Mouse (Mus musculus): ENCODE results near the gene Hipk2. TPM values are rescaled to one million over a fixed set of nuclear protein-coding genes. Genes with fewer than 3 reads are reported as not detected.

Hipk2 gene
- 12.3 and 17.6 TPM in 2 replicates for total RNA-seq (2017)

GRCm38 (mm10) chr6:38876071-38876911, at the start of gene Hipk2:
Gene Hipk2, minus strand, starts transcription at chr6:38876165.
- peak; percentile 78 for ATAC-seq (ENCODE audit: extremely low read depth, insufficient number of reproducible peaks, low FRiP score, poor library complexity, severe bottlenecking)

GRCm38 (mm10) chr6:38925719-38926118, 49.8 kb upstream of the Hipk2 start:
- ATAC-seq (ENCODE audit: extremely low read depth, insufficient number of reproducible peaks, low FRiP score, poor library complexity, severe bottlenecking), result no peak

GRCm38 (mm10) chr6:38923870-38924817, 48.2 kb upstream of the Hipk2 start:
- ATAC-seq (ENCODE audit: extremely low read depth, insufficient number of reproducible peaks, low FRiP score, poor library complexity, severe bottlenecking), result no peak

- ATAC-seq (ENCODE audit: extremely low read depth, insufficient number of reproducible peaks, low FRiP score, poor library complexity, severe bottlenecking), result no peak
Measured at GRCm38 (mm10) chr6:38923450-38923849, 47.5 kb upstream of the Hipk2 start.

GRCm38 (mm10) chr6:38922517-38922916, 46.6 kb upstream of the Hipk2 start:
- no peak for ATAC-seq (ENCODE audit: extremely low read depth, insufficient number of reproducible peaks, low FRiP score, poor library complexity, severe bottlenecking)

- ATAC-seq (ENCODE audit: extremely low read depth, insufficient number of reproducible peaks, low FRiP score, poor library complexity, severe bottlenecking), result no peak
Measured at GRCm38 (mm10) chr6:38921810-38922116, 45.8 kb upstream of the Hipk2 start.

- ATAC-seq (ENCODE audit: extremely low read depth, insufficient number of reproducible peaks, low FRiP score, poor library complexity, severe bottlenecking), result no peak
Measured at GRCm38 (mm10) chr6:38921095-38921809, 45.3 kb upstream of the Hipk2 start.

- ATAC-seq (ENCODE audit: extremely low read depth, insufficient number of reproducible peaks, low FRiP score, poor library complexity, severe bottlenecking), result no peak
Measured at GRCm38 (mm10) chr6:38920141-38920540, 44.2 kb upstream of the Hipk2 start.

- ATAC-seq (ENCODE audit: extremely low read depth, insufficient number of reproducible peaks, low FRiP score, poor library complexity, severe bottlenecking), result no peak
Measured at GRCm38 (mm10) chr6:38919135-38919740, 43.3 kb upstream of the Hipk2 start.

GRCm38 (mm10) chr6:38918728-38919127, 42.8 kb upstream of the Hipk2 start:
- ATAC-seq (ENCODE audit: extremely low read depth, insufficient number of reproducible peaks, low FRiP score, poor library complexity, severe bottlenecking), result peak; percentile 33; the same call in 1 of the 2 replicates

- no peak for ATAC-seq (ENCODE audit: extremely low read depth, insufficient number of reproducible peaks, low FRiP score, poor library complexity, severe bottlenecking)
Measured at GRCm38 (mm10) chr6:38917415-38917814, 41.5 kb upstream of the Hipk2 start.

GRCm38 (mm10) chr6:38916571-38916970, 40.6 kb upstream of the Hipk2 start:
- no peak for ATAC-seq (ENCODE audit: extremely low read depth, insufficient number of reproducible peaks, low FRiP score, poor library complexity, severe bottlenecking)

GRCm38 (mm10) chr6:38915776-38916175, 39.8 kb upstream of the Hipk2 start:
- ATAC-seq (ENCODE audit: extremely low read depth, insufficient number of reproducible peaks, low FRiP score, poor library complexity, severe bottlenecking), result no peak

- no peak for ATAC-seq (ENCODE audit: extremely low read depth, insufficient number of reproducible peaks, low FRiP score, poor library complexity, severe bottlenecking)
Measured at GRCm38 (mm10) chr6:38914181-38914580, 38.2 kb upstream of the Hipk2 start.

GRCm38 (mm10) chr6:38913386-38914042, 37.5 kb upstream of the Hipk2 start:
- ATAC-seq (ENCODE audit: extremely low read depth, insufficient number of reproducible peaks, low FRiP score, poor library complexity, severe bottlenecking), result no peak

- no peak for ATAC-seq (ENCODE audit: extremely low read depth, insufficient number of reproducible peaks, low FRiP score, poor library complexity, severe bottlenecking)
Measured at GRCm38 (mm10) chr6:38912845-38913244, 36.9 kb upstream of the Hipk2 start.

GRCm38 (mm10) chr6:38912121-38912660, 36.2 kb upstream of the Hipk2 start:
- no peak for ATAC-seq (ENCODE audit: extremely low read depth, insufficient number of reproducible peaks, low FRiP score, poor library complexity, severe bottlenecking)
